ENCODE assay signal across 7 mouse cellular contexts in genomic region chr9:107605041-107605661, GRCm38 (mm10). TPM values are rescaled to one million over a fixed set of nuclear protein-coding genes. Genes with fewer than 3 reads are reported as not detected.
DNase-seq lines count a peak whose midpoint lies in the region; ATAC-seq and TF ChIP-seq lines count a peak whose summit lies in the region.

No protein-coding gene starts in this region.

- no peaks in the 10 kb centered on the region for H3K27me3 ChIP-seq in midbrain, embryonic 11.5 days (ENCODE audit: control insufficient read depth, insufficient read depth, low read length)
- no peaks in the 10 kb centered on the region for H3K27me3 ChIP-seq in midbrain, postnatal 0 days (ENCODE audit: insufficient read depth, low read length)
- peaks cover 7% of the 10 kb centered on the region; the same call in 1 of the 2 replicates for H3K27me3 ChIP-seq in hindbrain, embryonic 13.5 days
- H3K27me3 ChIP-seq in small intestine, adult 2 months (ENCODE audit: control insufficient read depth, insufficient read depth, low read length): no peaks in the 10 kb centered on the region

- no peak overlapping the region for H3K4me3 ChIP-seq in midbrain, embryonic 11.5 days (ENCODE audit: low read depth, low read length)
- no peak overlapping the region for H3K4me3 ChIP-seq in midbrain, postnatal 0 days (ENCODE audit: low read depth, low read length)
- no peak overlapping the region for H3K4me3 ChIP-seq in hindbrain, embryonic 13.5 days
- peak overlapping the region; percentile 75 for H3K4me3 ChIP-seq in small intestine, adult 2 months (ENCODE audit: low read depth, low read length)

- peak overlapping the region; percentile 43; the same call in 1 of the 2 replicates for H3K9ac ChIP-seq in midbrain, embryonic 11.5 days (ENCODE audit: low read length)
- H3K9ac ChIP-seq in midbrain, postnatal 0 days (replicated peaks; ENCODE audit: low read length, poor library complexity, severe bottlenecking): no peak overlapping the region
- H3K9ac ChIP-seq in hindbrain, embryonic 13.5 days: peak overlapping the region; percentile 40; the same call in 1 of the 2 replicates

- TF ChIP-seq POLR2A in small intestine, adult 2 months (IDR thresholded peaks at IDR 0.05; ENCODE audit: low read depth, low read length): no peak

- DNase-seq in midbrain, embryonic 11.5 days (ENCODE audit: low spot score, missing footprints): no peak
- DNase-seq in midbrain, postnatal 0 days (ENCODE audit: low spot score): no peak
- DNase-seq in kidney, postnatal 36 days: peak; percentile 72 to 76
- DNase-seq in gastrocnemius, adult 8-10 months (ENCODE audit: low spot score in 2 of 2): no peak
- no peak for DNase-seq in right cerebral cortex, adult 2 months (ENCODE audit: low spot score in 2 of 2)

- 0 out of 2 replicates have a peak overlapping the region, but pooled peaks have one; percentile 3 for H3K4me2 ChIP-seq in midbrain, embryonic 11.5 days
- H3K4me2 ChIP-seq in midbrain, postnatal 0 days (ENCODE audit: low read depth, low read length, poor library complexity, severe bottlenecking): no peak overlapping the region; the same call in 1 of the 2 replicates
- peak overlapping the region; percentile 17; the same call in 1 of the 2 replicates for H3K4me2 ChIP-seq in hindbrain, embryonic 13.5 days

- no peaks in the 10 kb centered on the region for H3K36me3 ChIP-seq in midbrain, embryonic 11.5 days (ENCODE audit: control insufficient read depth, insufficient read depth, low read length)
- no peaks in the 10 kb centered on the region for H3K36me3 ChIP-seq in midbrain, postnatal 0 days (ENCODE audit: insufficient read depth, low read length)
- H3K36me3 ChIP-seq in hindbrain, embryonic 13.5 days: no peaks in the 10 kb centered on the region
- peaks cover 9% of the 10 kb centered on the region; the same call in 1 of the 2 replicates for H3K36me3 ChIP-seq in small intestine, adult 2 months (ENCODE audit: control insufficient read depth, insufficient read depth, low read length)

- peaks cover 39% of the 10 kb centered on the region for H3K4me1 ChIP-seq in midbrain, embryonic 11.5 days (ENCODE audit: control insufficient read depth, insufficient read depth, low read length)
- no peaks in the 10 kb centered on the region for H3K4me1 ChIP-seq in midbrain, postnatal 0 days (ENCODE audit: insufficient read depth, low read length)
- H3K4me1 ChIP-seq in hindbrain, embryonic 13.5 days (replicated peaks): peaks cover 66% of the 10 kb centered on the region
- H3K4me1 ChIP-seq in small intestine, adult 2 months (ENCODE audit: control insufficient read depth, insufficient read depth, insufficient read length, low read length): peaks cover 49% of the 10 kb centered on the region

- no peaks in the 10 kb centered on the region for H3K9me3 ChIP-seq in midbrain, embryonic 11.5 days (ENCODE audit: control insufficient read depth, low read length)
- H3K9me3 ChIP-seq in midbrain, postnatal 0 days (ENCODE audit: low read length): no peaks in the 10 kb centered on the region
- no peaks in the 10 kb centered on the region for H3K9me3 ChIP-seq in hindbrain, embryonic 13.5 days

- no peak for ATAC-seq in midbrain, embryonic 11.5 days (ENCODE audit: low FRiP score)
- no peak for ATAC-seq in midbrain, postnatal 0 days (ENCODE audit: low FRiP score)
- ATAC-seq in hindbrain, embryonic 13.5 days (ENCODE audit: low FRiP score): no peak

- 38% methylated on average over 22 of the region's 23 CpGs for WGBS in midbrain, embryonic 11.5 days
- WGBS in midbrain, postnatal 0 days: 45% methylated on average over 23 of the region's 23 CpGs
- WGBS in hindbrain, embryonic 13.5 days: 37% methylated on average over 23 of the region's 23 CpGs
- 29% methylated on average over 23 of the region's 23 CpGs for WGBS in small intestine, adult 2 months

- TF ChIP-seq CTCF in midbrain, postnatal 0 days (IDR thresholded peaks at IDR 0.05): no peak
- TF ChIP-seq CTCF in small intestine, adult 2 months (IDR thresholded peaks at IDR 0.05; ENCODE audit: extremely low read depth, insufficient read length, insufficient replicate concordance, low read depth, low read length): no peak

- no peak overlapping the region for H3K27ac ChIP-seq in midbrain, embryonic 11.5 days (ENCODE audit: low read depth, low read length)
- H3K27ac ChIP-seq in midbrain, postnatal 0 days (ENCODE audit: low read depth, low read length): no peak overlapping the region
- H3K27ac ChIP-seq in hindbrain, embryonic 13.5 days: no peak overlapping the region
- peak overlapping the region; percentile 76 for H3K27ac ChIP-seq in small intestine, adult 2 months (ENCODE audit: insufficient read depth, low read depth, low read length)

RNA-seq across cellular contexts. Expression of gene Sema3b, which starts 3.9 kb away (rescaled TPM):
- 1.3 and 2.1 TPM in 2 replicates for polyA plus RNA-seq in midbrain, embryonic 11.5 days (2014; fragmentation: Nextera tagmentation; extraction: Ambion mirVana)
- 5.7 and 16.7 TPM in 2 replicates for total RNA-seq in midbrain, postnatal 0 days (2014; rRNA removed)
- polyA plus RNA-seq in midbrain, postnatal 0 days (2015; fragmentation: Nextera tagmentation; extraction: Ambion mirVana): 4.0 and 5.1 TPM in 2 replicates
- polyA plus RNA-seq in hindbrain, embryonic 13.5 days (2015; fragmentation: Nextera tagmentation; extraction: Ambion mirVana): 3.4 and 4.2 TPM in 2 replicates
- 33.5 and 55.4 TPM in 2 replicates for polyA plus RNA-seq in small intestine, adult 2 months (2012; rRNA removed)
- 10 to 100 TPM in 2 of 4 experiments, 1 to 10 TPM in 2; 8.7 to 12.4 (median 10.1) TPM for total RNA-seq in gastrocnemius, adult 8-10 months (2022)

RNA-seq across cellular contexts. Expression of gene Ifrd2, which starts 17.7 kb away (rescaled TPM):
- polyA plus RNA-seq in midbrain, embryonic 11.5 days (2014; fragmentation: Nextera tagmentation; extraction: Ambion mirVana): 24.2 and 28.2 TPM in 2 replicates
- 8.4 and 8.9 TPM in 2 replicates for total RNA-seq in midbrain, postnatal 0 days (2014; rRNA removed)
- 6.5 and 7.5 TPM in 2 replicates for polyA plus RNA-seq in midbrain, postnatal 0 days (2015; fragmentation: Nextera tagmentation; extraction: Ambion mirVana)
- 11.8 and 14.1 TPM in 2 replicates for polyA plus RNA-seq in hindbrain, embryonic 13.5 days (2015; fragmentation: Nextera tagmentation; extraction: Ambion mirVana)
- 33.2 and 55.4 TPM in 2 replicates for polyA plus RNA-seq in small intestine, adult 2 months (2012; rRNA removed)
- 10 to 100 TPM; 51.3 to 56.2 (median 54.0) TPM for total RNA-seq in gastrocnemius, adult 8-10 months (2022)

RNA-seq across cellular contexts. Expression of gene Hyal3, which starts 24.5 kb away (rescaled TPM):
- 0.33 and 0.47 TPM in 2 replicates for polyA plus RNA-seq in midbrain, embryonic 11.5 days (2014; fragmentation: Nextera tagmentation; extraction: Ambion mirVana)
- total RNA-seq in midbrain, postnatal 0 days (2014; rRNA removed): 1.1 and 4.3 TPM in 2 replicates
- polyA plus RNA-seq in midbrain, postnatal 0 days (2015; fragmentation: Nextera tagmentation; extraction: Ambion mirVana): 1.8 and 2.2 TPM in 2 replicates
- 1.3 and 1.6 TPM in 2 replicates for polyA plus RNA-seq in hindbrain, embryonic 13.5 days (2015; fragmentation: Nextera tagmentation; extraction: Ambion mirVana)
- polyA plus RNA-seq in small intestine, adult 2 months (2012; rRNA removed): 0.52 and 0.89 TPM in 2 replicates
- under 1 TPM in 2 of 4 experiments, not detected in 2; 0.24 to 0.56 TPM for total RNA-seq in gastrocnemius, adult 8-10 months (2022)

RNA-seq across cellular contexts. Expression of gene Naa80, which starts 26.5 kb away (rescaled TPM):
- 8.4 and 11.1 TPM in 2 replicates for polyA plus RNA-seq in midbrain, embryonic 11.5 days (2014; fragmentation: Nextera tagmentation; extraction: Ambion mirVana)
- 22.7 and 35.4 TPM in 2 replicates for total RNA-seq in midbrain, postnatal 0 days (2014; rRNA removed)
- 20.4 and 24.4 TPM in 2 replicates for polyA plus RNA-seq in midbrain, postnatal 0 days (2015; fragmentation: Nextera tagmentation; extraction: Ambion mirVana)
- polyA plus RNA-seq in hindbrain, embryonic 13.5 days (2015; fragmentation: Nextera tagmentation; extraction: Ambion mirVana): 14.1 and 16.5 TPM in 2 replicates
- 26.3 and 46.3 TPM in 2 replicates for polyA plus RNA-seq in small intestine, adult 2 months (2012; rRNA removed)
- 10 to 100 TPM; 12.1 to 16.8 (median 15.5) TPM for total RNA-seq in gastrocnemius, adult 8-10 months (2022)

RNA-seq across cellular contexts. Expression of gene Hyal1, which starts 28.4 kb away (rescaled TPM):
- 3.9 and 4.8 TPM in 2 replicates for polyA plus RNA-seq in midbrain, embryonic 11.5 days (2014; fragmentation: Nextera tagmentation; extraction: Ambion mirVana)
- 2.4 and 3.5 TPM in 2 replicates for total RNA-seq in midbrain, postnatal 0 days (2014; rRNA removed)
- 2.5 and 2.9 TPM in 2 replicates for polyA plus RNA-seq in midbrain, postnatal 0 days (2015; fragmentation: Nextera tagmentation; extraction: Ambion mirVana)
- polyA plus RNA-seq in hindbrain, embryonic 13.5 days (2015; fragmentation: Nextera tagmentation; extraction: Ambion mirVana): 7.4 and 8.4 TPM in 2 replicates
- 2.3 and 2.6 TPM in 2 replicates for polyA plus RNA-seq in small intestine, adult 2 months (2012; rRNA removed)
- total RNA-seq in gastrocnemius, adult 8-10 months (2022): 1 to 10 TPM; 1.4 to 2.7 (median 1.9) TPM

Comparison
In these comparisons a context has a peak if more than half of its experiments do, and no peak if none do; other contexts are left out.
1. DNase-seq: peak in kidney, postnatal 36 days (2 of 2); none in midbrain, embryonic 11.5 days (single experiment), midbrain, postnatal 0 days (single experiment), gastrocnemius, adult 8-10 months (0 of 2) and right cerebral cortex, adult 2 months (0 of 2).